Mouse (Mus musculus) forebrain, postnatal 0 days (tissue): ENCODE data around the gene Celf6. TPM values are rescaled to one million over a fixed set of nuclear protein-coding genes. Genes with fewer than 3 reads are reported as not detected.

ENCODE experiments used
- ATAC-seq: fragments of 200-750 bp; cut with Nextera tagmentation; 2 replicates; pipeline ENCODE4 v1.8.0; 2017; ENCODE audit warnings: mild to moderate bottlenecking, moderate library complexity
- DNase-seq: peaks from one replicate; pipeline ENCODE4 v3.0.0-alpha.2; 2015
- H3K27ac ChIP-seq: fragments of 300-500 bp; sonication (generic); 2 replicates; pipeline ENCODE4 v1.5.1; 2014; ENCODE audit warnings: low read depth, mild to moderate bottlenecking, antibody characterized with exemption, low read length, moderate library complexity, mixed read lengths
- H3K27me3 ChIP-seq: fragments of 300-500 bp; sonication (generic); 2 replicates; pipeline ENCODE4 v1.6.1; 2014; ENCODE audit warnings: mild to moderate bottlenecking, low read length, mixed read lengths; ENCODE audit not compliant: insufficient read depth
- H3K36me3 ChIP-seq: fragments of 300-500 bp; sonication (generic); 2 replicates; pipeline ENCODE4 v1.6.1; 2014; ENCODE audit warnings: mild to moderate bottlenecking, moderate library complexity; ENCODE audit not compliant: insufficient read depth
- H3K4me1 ChIP-seq: fragments of 300-500 bp; sonication (generic); 2 replicates; pipeline ENCODE4 v1.6.1; 2014; ENCODE audit warnings: antibody characterized with exemption; ENCODE audit not compliant: insufficient read depth
- H3K4me2 ChIP-seq: fragments of 300-500 bp; sonication (generic); 2 replicates; pipeline ENCODE4 v1.6.1; 2014; ENCODE audit warnings: low read depth, mild to moderate bottlenecking, moderate library complexity
- H3K4me3 ChIP-seq: fragments of 300-500 bp; sonication (generic); 2 replicates; pipeline ENCODE4 v1.5.1; 2014; ENCODE audit warnings: low read depth, low read length, mixed read lengths
- H3K9ac ChIP-seq: fragments of 300-500 bp; sonication (generic); 2 replicates; pipeline ENCODE4 v1.6.1; 2014; ENCODE audit warnings: mild to moderate bottlenecking
- H3K9me3 ChIP-seq: fragments of 300-500 bp; sonication (generic); 2 replicates; pipeline ENCODE4 v1.6.1; 2016; ENCODE audit warnings: low read length
- CTCF ChIP-seq: sonication (generic); IDR thresholded peaks from 2 replicates; pipeline ENCODE4 v1.5.1; 2016; ENCODE audit warnings: antibody characterized with exemption, control low read depth, low read depth
- WGBS: fragments of 180-500 bp; shearing (Covaris S2); extraction: QIAGEN DNeasy Blood & Tissue Kit; methylation state at CpG from one replicate; pipeline ENCODE4 v1.1.7; 2014; 5-methylcytosine and 5-hydroxymethylcytosine counted together
- polyA plus RNA-seq: library from polyadenylated mRNA; unstranded; fragments of >200 nt; fragmentation: Nextera tagmentation; extraction: Ambion mirVana; gene quantifications from 2 replicates; pipeline ENCODE4 v1.2.1, GENCODE M21; 2015
- total RNA-seq: library from RNA; depleted of rRNA; stranded (reverse); fragments of >200 nt; gene quantifications from 2 replicates; pipeline ENCODE4 v1.2.3, GENCODE M21; 2014; rRNA removed

Gene Celf6
- total RNA-seq (53.8 and 97.6 TPM in 2 replicates), polyA plus RNA-seq (19.3 and 41.7 TPM in 2 replicates)

GRCm38 (mm10) chr9:59577844-59578504 lies at the start of gene Celf6:
Gene Celf6 (plus strand): TSS chr9:59577917.
- Histone ChIP-seq H3K36me3 (no peaks in the 10 kb centered on the region), H3K9me3 (no peaks in the 10 kb centered on the region), H3K9ac (peak within 1 kb of the TSS; percentile 71), H3K4me3 (peak within 1 kb of the TSS; percentile 69), H3K27ac (peak within 1 kb of the TSS; percentile 66; the same call in 1 of the 2 replicates), H3K27me3 (peaks cover 5% of the 10 kb centered on the region), H3K4me1 (no peaks in the 10 kb centered on the region), H3K4me2 (peak within 1 kb of the TSS; percentile 70)
- DNase-seq (peak; percentile 96), ATAC-seq (peak; percentile 97)
- 3% methylated on average over 54 of the region's 61 CpGs for WGBS
- no peak for TF ChIP-seq CTCF

GRCm38 (mm10) chr9:59528274-59528673 lies 49.4 kb upstream of the Celf6 start:
- 85% methylated on average over 2 of the region's 2 CpGs for WGBS
- TF ChIP-seq CTCF: no peak
- DNase-seq (no peak), ATAC-seq (no peak)
- Histone ChIP-seq H3K27ac (no peak overlapping the region), H3K9me3 (no peaks in the 10 kb centered on the region), H3K9ac (no peak overlapping the region), H3K4me3 (no peak overlapping the region), H3K36me3 (no peaks in the 10 kb centered on the region), H3K4me2 (no peak overlapping the region), H3K4me1 (no peaks in the 10 kb centered on the region), H3K27me3 (no peaks in the 10 kb centered on the region)

GRCm38 (mm10) chr9:59531645-59532044 lies 46.1 kb upstream of the Celf6 start:
- H3K4me3 ChIP-seq: no peak overlapping the region
- no peaks in the 10 kb centered on the region for H3K4me1 ChIP-seq
- no peaks in the 10 kb centered on the region for H3K27me3 ChIP-seq
- H3K9me3 ChIP-seq: no peaks in the 10 kb centered on the region
- no peaks in the 10 kb centered on the region for H3K36me3 ChIP-seq
- no peak for DNase-seq
- H3K9ac ChIP-seq: no peak overlapping the region
- no peak overlapping the region for H3K27ac ChIP-seq
- WGBS: 20% methylated on average over 5 of the region's 5 CpGs
- TF ChIP-seq CTCF: no peak
- H3K4me2 ChIP-seq: no peak overlapping the region
- ATAC-seq: no peak

GRCm38 (mm10) chr9:59533422-59533821 lies 44.3 kb upstream of the Celf6 start:
- ATAC-seq: no peak
- no peak overlapping the region for H3K27ac ChIP-seq
- no peak for DNase-seq

GRCm38 (mm10) chr9:59533889-59534288 lies 43.8 kb upstream of the Celf6 start:
- WGBS: 56% methylated on average over 4 of the region's 4 CpGs
- Histone ChIP-seq H3K9ac (no peak overlapping the region), H3K27ac (no peak overlapping the region), H3K4me2 (no peak overlapping the region), H3K4me1 (0 out of 2 replicates have a peak, but pooled peaks cover 1% of the 10 kb centered on the region), H3K36me3 (no peaks in the 10 kb centered on the region), H3K4me3 (no peak overlapping the region), H3K9me3 (no peaks in the 10 kb centered on the region), H3K27me3 (no peaks in the 10 kb centered on the region)
- ATAC-seq (no peak), DNase-seq (no peak)
- TF ChIP-seq CTCF: no peak

More at GRCm38 (mm10) chr9:59533422-59533821, 44.3 kb upstream of the Celf6 start:
- Histone ChIP-seq H3K4me2 (no peak overlapping the region), H3K27me3 (no peaks in the 10 kb centered on the region), H3K9me3 (no peaks in the 10 kb centered on the region), H3K9ac (no peak overlapping the region), H3K4me3 (no peak overlapping the region), H3K36me3 (no peaks in the 10 kb centered on the region), H3K4me1 (no peaks in the 10 kb centered on the region)
- TF ChIP-seq CTCF: no peak
- 76% methylated on average over 2 of the region's 2 CpGs for WGBS

GRCm38 (mm10) chr9:59537651-59538050 lies 40.1 kb upstream of the Celf6 start:
- no peaks in the 10 kb centered on the region for H3K9me3 ChIP-seq
- no peak overlapping the region for H3K9ac ChIP-seq
- ATAC-seq (no peak), DNase-seq (no peak)
- no peak for TF ChIP-seq CTCF
- no peaks in the 10 kb centered on the region for H3K36me3 ChIP-seq
- H3K4me2 ChIP-seq: no peak overlapping the region
- H3K27ac ChIP-seq: no peak overlapping the region
- WGBS: 88% methylated on average over 3 of the region's 3 CpGs
- no peak overlapping the region for H3K4me3 ChIP-seq
- H3K27me3 ChIP-seq: no peaks in the 10 kb centered on the region
- H3K4me1 ChIP-seq: peaks cover 22% of the 10 kb centered on the region

GRCm38 (mm10) chr9:59539441-59540137 lies 38.1 kb upstream of the Celf6 start, which contains the start of the genes Hexa and Tmem202:
Gene Hexa (plus strand): TSS chr9:59539540.
Gene Tmem202 (minus strand): TSS chr9:59539847.
- Histone ChIP-seq H3K27me3 (no peaks in the 10 kb centered on the region), H3K36me3 (no peaks in the 10 kb centered on the region), H3K9me3 (no peaks in the 10 kb centered on the region), H3K4me1 (peaks cover 22% of the 10 kb centered on the region), H3K4me2 (peak within 1 kb of the TSS; percentile 95), H3K27ac (0 out of 2 replicates have a peak within 1 kb of the TSS, but pooled peaks have one; percentile 54), H3K4me3 (peak within 1 kb of the TSS; percentile 60), H3K9ac (peak within 1 kb of the TSS; percentile 67)
- no peak for TF ChIP-seq CTCF
- ATAC-seq (peak; percentile 97), DNase-seq (peak; percentile 91)
- WGBS: 9% methylated on average over 55 of the region's 55 CpGs
